Mouse (Mus musculus): ENCODE data around the gene Tbcel.

GRCm38 (mm10) chr9:42419687-42420086 lies 87.9 kb downstream of the Tbcel start:
- TF ChIP-seq POLR2A (IDR thresholded peaks at IDR 0.05; ENCODE audit: borderline replicate concordance, control insufficient read depth, low read depth, low read length) (no peak), CTCF (IDR thresholded peaks at IDR 0.05; ENCODE audit: control insufficient read depth, insufficient read depth, low read length) (no peak)
